Mouse (Mus musculus) brain, adult 2 months (tissue): ENCODE results near the gene Fkbp11.
A peak's percentile ranks its signal among the peaks of the same experiment; 100 is the strongest.

Experiments used
- DNase-seq: peaks from one replicate; pipeline ENCODE4 v3.0.0; 2011; ENCODE audit warnings: low read depth, low spot score

Fkbp11 gene

DNA sequence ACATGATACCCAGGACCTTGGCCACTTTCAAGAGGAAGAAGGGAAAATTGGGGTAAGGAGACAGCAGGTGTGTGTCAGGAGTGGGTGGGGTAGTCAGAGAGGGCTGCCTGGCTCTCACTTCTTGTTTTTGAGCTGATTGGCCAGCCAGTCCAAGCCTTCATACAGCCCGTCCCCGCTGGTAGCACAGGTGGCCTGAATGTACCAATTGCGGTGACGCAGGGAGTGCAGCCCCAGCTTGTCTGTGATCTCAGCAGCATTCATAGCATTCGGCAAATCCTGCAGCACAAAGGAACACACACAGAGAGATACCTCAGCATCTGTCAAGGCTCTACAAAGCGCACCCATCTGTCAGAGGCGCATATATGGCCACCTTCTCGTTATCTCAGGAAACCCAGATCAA, 12.2 kb upstream of the Fkbp11 start:
- DNase-seq: peak; percentile 67

DNA sequence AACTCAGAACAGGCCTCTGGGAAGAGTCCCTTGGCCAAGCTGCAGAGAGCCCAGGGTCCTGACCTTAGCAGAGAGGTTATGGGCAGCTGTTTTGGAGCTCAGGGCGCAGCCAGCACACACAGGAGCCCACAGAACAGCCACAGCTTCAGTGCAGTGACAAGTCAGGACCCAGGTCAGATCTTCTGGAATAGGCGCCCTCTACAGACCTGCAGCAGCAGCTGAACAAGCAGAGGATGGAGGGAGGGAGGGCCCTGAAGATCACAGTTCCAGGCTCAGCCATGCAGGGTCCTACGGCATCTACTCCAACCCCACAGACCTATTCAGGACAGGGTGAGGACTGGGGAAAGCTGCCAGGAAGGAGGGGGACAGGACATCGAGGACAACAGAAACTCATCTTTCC, 10.8 kb upstream of the Fkbp11 start:
- no peak for DNase-seq

DNA sequence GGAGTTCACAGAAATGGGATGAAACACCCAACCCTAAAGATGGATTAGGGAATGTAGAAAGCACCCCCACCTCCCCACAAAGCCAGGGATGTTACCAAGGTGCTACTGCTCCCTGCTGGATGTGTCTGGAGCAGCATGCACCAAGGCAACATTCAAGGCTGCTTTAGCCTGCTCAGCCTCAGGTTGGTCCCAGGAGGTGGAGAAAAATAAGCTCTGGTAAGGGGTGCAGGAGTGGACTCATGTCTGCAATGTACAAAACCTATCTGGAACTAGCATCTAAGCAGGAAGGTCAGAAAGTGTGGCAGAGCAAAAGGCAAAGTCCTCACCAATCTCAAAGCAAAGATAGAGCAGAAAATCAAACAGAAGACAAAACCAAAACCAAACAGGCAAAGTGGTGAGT, 9.9 kb upstream of the Fkbp11 start:
- DNase-seq: peak; percentile 51

DNA sequence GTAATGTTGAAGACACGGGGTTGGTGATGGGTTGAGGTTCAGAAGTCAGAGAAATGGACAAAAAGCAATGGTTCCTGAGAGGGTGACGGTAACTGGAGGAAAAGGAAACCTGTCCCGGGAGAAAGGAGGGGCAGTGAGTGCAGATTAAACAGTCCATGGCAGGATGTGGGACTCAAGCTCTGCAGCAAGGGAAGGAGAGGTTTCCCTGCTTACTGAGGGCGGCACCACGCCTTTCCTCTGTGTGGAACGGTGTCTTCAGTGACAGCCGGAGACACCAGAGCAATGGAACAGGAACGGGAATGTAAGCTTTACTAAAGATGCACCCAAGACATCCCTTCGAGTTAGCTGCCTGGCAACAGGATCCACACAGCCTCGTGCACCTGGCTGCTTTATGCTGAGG, 8.5 kb upstream of the Fkbp11 start:
- no peak for DNase-seq

DNA sequence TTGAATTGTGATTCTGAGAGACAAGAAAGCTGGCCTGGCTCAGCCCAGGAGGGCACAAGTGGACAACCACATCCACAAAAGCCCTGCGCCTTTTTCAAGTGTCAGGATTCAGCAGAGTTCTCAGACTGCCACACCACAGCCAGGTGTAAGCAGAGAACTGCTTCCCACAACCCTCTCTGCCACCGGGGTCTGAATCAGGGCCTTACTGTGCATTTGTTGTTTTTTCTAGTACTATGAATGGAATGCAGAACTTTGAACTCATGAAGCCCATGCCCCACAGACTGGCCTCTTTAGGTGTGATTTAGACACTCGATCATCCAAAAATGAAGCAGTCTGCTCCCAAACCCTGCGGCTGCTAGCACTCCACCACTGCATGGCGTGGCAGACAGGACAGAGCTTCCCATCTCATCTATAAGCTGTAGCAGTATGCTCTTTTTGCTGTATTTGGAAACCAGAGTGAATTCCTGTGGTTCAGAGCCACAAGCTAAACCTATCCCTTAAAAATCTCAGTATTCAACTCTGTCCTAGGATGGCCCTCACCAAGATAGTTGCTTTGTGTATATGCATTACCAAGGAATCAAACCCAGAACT, 6.1 kb upstream of the Fkbp11 start:
- no peak for DNase-seq

DNA sequence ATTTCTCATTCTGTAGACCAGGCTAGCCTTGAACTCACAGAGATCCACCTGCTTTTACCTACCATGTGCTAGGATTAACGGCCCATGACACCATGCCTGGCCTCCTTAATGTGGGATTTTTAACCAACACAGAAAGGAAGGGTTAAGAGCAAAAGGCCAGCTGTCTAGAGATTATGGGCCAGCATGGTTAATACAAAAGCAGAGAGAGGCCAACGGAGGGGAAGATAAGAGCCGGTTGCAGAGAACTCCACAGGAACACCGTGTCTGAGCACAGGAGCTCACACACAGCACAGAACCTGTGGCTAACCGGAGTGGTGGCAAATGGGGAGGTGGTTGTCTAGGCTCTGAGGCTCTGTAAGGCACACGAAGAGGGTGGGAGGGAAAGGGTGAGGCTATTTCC, 5.4 kb upstream of the Fkbp11 start:
- DNase-seq: no peak

DNA sequence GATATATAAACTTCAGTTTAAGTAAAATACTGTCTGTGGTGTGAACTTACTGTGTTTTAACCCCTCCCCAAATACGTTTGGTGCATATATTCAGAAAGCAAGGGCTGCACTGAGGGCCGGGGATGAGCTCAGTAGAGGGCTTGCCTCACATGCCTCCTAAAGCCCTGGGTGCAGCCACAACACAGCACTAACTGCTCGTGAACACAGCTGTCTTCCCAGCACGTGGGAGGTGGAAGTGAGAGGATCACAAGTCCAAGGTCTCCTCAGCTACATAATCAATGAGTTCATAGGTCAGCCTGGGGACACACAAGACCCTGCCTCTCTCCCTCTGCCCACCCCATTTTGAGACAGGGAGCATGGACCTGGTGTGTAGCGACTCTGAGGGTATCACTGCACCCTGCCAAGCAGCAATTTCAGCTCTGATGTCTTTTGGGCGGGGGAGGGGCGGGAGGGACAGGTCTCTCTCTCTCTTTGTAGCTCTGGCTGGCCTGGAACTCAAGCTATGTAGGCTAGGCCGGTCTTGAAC, 4.1 kb upstream of the Fkbp11 start:
- DNase-seq: no peak

DNA sequence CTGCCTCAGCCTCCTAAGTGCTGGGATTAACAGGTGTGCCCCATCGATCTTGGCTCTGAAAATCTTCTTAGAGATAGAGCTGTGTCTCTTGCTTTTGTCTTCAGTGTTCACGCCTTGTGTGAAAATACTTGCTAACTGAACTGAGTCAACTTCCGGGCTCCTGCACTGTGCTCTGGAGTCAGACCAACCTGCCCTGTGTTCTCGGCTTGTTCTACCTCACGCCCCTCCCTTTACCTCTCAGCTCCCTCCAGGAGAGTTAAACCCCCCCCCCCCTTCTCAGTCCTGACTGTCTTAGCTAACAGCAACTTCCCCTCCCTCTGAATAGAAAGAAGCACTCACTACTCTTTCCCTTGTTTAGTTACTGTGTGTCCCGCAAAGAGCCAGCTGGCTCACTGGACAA, 2.8 kb upstream of the Fkbp11 start:
- no peak for DNase-seq

DNA sequence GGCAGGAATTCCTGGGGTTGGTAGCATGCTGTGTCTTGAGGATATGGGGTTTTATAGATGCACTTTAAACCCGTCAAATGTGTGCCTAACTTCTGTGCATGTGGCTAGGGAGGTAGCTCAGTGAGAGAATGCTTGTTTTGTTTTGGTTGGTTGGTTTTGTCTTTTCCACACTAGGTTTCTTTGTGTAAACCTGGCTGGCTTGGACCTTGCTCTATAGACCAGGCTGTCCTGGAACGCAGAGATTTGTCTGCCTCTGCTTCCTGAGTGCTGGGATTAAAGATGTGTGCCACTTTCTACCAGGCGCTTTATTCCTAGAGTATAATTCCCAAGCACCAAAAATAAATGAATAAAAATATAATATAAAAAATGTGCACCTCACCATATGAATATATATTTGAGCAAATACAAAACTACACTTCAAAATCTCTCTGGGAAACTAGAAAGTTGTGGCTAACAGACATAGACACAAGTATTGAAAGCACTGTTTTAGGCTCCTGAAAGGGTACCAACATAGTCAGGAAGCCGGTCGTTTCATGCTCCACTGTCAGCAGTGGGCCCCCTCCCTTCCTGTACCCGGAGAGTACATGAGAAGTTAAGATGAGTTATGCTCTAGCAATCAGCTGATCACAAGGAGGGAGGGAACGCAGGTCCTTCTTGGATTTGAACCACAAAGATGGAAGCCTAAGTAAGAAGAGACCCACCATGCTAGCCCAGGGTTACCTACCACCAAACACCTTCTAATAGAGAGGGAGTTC, 2.0 kb upstream of the Fkbp11 start:
- DNase-seq: no peak

DNA sequence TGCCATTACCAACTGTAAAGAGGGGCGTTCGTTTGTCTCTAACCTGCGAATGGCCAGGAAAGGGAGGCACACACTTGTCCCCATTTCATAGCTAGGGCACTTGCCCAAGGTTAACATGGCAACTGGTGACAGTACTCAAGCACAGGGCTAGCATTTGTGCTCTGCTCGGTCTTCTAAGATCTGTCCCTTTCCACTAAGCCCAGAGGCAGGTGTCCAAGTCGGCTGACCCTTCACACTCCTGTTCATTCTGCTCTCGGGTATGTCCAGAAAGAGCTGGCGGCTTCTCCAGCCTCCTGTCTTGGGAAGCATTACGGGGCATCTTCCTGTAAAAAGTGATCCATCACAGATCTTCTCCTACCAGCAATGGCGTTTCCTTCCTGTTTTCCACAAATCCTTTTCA, 368 bp upstream of the Fkbp11 start:
- DNase-seq: no peak

DNA sequence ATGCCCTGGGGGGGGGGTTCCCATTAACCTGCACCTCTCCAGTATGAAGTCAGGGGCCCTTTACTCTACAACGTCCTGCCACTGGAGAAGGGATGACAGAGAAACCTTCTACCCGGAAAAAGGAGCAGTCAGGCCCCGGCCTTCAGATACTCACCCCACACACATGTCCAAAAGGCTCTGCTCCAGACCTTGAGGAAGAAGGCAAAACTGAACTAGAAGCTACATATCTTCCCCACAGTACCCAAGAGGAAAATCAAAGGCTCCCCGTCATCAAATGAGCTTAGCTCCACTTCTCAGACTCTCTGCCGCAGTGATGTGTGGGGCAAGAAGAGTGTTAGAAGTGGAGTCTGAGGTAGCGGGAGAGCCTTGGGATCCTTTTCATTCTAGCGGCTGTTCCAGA, 1.3 kb downstream of the Fkbp11 start:
- no peak for DNase-seq

DNA sequence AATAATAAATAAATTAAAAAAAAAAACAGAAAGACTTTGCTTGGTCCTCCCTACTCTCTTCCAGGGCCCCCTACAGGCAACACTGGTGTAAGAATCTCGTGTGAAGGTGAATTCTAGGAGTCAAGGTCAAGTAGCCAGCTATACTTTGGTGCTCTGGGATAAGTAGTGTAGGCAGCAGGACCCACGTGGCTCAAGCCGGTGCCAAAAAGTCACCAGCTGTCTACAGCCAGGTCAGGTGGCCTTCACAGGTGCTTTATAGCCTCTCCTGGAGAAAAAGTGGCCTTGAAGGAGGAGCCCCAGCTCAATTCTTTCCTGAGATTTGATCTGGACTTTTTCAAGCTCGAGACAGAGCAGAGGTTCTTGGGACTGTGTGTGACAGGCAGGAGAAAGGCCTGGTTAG, 1.9 kb downstream of the Fkbp11 start:
- DNase-seq: no peak

DNA sequence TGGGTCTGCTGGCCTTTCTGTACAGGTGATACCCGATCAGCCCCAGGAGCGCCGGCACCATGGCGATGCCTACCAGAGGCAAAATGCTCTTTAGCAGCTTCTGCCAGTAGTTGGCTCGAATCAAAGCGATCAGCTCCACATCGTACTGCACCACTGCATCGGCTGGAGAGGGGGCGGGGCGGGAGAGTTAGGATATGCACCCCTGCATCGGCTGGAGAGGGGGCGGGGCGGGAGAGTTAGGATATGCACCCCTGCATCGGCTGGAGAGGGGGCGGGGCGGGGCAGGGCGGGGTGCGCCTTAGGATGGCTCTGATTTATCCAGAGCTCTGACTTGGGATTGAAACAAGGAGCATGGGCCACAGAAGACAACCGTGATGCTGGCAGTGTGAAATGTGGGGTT, 3.6 kb downstream of the Fkbp11 start:
- DNase-seq: no peak

DNA sequence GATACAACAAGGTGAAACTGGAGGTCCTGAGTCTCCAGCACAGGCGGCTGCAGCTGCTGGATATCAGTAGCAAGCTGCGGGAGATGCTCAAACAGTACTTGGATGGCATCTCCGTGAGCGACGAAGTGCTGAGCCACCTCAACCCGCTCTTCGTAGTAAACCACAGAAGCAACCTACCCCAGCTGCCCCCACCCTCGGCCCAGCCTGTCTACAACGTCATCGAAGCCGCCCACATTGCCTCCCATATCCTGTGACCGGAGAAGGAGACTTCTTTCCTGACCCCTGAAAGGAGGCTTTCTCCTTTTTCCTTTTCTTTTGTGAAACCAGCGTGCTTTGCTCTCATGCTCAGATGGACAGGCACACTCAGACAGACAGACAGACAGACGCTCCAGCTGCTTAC, 5.1 kb downstream of the Fkbp11 start:
- no peak for DNase-seq

DNA sequence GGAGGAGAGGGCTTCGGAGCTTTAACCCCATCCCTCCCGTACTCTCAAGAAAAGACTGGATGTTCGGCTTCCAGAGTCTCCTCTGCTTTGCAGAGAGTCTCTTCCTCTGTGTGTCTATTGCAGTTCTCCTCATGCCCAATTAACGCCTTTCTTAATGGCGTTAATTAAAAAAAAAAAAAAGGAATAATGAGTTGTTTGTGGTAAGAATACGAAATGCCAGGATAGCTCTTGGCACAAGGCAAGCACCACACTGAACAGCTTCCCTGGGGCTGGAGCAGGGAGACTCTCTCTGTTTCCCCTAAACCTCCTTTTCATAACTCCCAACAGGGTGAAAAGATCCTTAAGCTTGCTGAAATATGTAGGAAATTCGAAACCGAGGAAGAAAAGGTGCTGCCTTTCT, 5.8 kb downstream of the Fkbp11 start:
- DNase-seq: no peak

DNA sequence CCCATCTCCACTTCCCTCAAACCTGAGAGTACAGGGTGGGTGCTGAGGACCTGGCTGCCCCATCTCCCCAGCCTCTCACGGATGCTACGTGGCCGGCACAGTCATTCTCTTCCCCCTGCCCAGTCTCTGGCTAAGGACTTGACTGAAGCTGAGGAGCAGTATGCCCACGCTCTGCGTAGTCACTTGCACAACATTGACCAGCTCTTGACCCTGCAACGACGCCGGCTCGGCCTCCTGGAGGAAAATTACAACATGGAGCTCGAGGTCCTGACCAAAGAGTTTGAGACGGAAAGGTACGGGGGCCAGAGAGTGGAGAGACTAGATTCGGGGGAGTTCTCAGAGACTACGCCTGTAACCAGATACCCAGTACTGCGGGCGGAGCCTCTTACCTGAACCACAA, 10.7 kb downstream of the Fkbp11 start:
- DNase-seq: no peak

DNA sequence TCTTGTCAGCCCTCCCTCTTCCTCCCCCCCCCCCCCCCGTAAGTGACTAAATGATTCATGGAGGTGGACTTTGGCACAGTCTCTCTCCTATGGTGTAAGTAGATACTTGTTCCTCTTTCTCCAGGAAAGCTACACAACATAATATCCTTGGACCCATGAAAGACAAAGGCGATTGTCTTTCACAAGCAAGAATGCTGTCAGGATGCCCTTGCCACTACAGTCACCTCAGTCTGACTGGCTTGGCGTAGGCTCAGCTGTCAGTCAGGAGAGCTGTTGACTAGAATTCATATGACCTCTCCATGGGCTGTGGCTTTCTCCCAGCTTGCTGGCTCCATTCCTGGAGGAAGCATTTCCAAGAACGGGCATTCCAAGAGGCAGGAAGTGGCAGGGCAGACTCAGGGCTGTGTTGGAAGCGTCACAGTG, 13.8 kb downstream of the Fkbp11 start:
- no peak for DNase-seq

DNA sequence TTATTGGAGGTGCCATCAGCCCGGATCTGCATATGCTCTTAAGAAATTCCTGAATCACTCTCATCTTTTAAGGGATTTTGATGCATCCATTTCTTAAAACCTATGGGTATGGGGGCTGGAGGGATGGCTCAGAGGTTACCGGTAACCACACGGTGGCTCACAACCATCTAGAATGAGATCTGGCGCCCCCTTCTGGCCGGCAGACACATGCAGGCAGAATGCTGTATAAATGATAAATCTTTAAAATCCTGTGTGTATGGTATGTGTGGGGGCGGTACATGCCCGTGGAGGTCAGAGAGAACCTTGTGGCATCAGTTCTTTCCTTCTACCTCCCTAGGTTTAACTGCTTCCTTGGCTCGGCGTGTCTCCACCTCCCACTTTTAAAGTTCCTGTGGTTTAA, 17.6 kb downstream of the Fkbp11 start:
- DNase-seq: peak; percentile 77

DNA sequence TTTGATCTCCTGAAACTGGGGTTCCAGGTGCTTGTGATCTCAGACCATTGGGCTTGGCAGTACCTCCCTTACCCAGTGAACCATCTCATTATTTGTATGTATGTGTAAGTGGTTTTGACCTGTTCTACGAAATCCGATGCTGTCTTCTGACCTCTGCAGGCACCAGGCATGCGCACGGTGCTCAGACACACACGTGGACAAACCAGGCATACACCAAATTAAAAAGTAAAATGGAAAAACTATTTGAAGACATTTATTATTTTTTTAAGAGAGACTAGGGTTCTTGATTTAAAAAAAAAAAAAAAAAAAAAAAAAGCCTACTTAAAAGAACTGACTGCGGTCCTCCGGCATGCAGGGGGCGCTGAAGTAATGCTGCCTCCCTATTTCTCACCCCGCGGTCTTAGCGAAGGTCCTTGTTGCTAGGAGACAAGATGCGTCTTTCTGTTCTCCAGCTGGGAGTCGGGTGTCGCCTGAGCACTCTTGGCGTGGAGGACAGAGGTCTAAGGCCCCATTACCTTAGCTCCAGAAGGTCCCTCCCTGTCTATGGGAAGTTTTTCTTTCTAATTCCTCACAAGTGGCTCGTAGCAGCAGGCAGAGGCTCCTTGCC, 20.1 kb downstream of the Fkbp11 start, which contains the start of gene Ccdc65:
Gene Ccdc65, plus strand, starts transcription at position 442 of the 607 bp plus-strand sequence.
- peak; percentile 97 for DNase-seq

DNA sequence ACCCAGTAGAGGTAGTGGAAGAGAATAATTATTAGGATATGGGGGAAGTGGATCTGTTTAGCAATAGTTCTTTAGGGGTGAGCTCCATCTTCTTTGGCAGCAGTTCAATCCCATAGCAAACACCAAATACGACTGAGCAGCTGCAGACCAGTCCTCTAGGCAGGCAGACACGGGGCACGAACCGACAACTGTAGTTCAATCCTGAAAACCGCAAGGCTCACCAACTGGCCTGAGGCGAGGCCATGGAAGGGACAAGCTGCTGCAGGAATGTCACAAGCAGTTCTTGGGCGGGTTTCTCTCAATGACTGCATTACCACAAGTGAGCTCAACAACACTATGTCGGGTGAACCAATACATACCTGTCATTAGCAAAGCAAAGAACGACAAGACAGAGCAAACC, 23.7 kb downstream of the Fkbp11 start:
- DNase-seq: no peak

DNA sequence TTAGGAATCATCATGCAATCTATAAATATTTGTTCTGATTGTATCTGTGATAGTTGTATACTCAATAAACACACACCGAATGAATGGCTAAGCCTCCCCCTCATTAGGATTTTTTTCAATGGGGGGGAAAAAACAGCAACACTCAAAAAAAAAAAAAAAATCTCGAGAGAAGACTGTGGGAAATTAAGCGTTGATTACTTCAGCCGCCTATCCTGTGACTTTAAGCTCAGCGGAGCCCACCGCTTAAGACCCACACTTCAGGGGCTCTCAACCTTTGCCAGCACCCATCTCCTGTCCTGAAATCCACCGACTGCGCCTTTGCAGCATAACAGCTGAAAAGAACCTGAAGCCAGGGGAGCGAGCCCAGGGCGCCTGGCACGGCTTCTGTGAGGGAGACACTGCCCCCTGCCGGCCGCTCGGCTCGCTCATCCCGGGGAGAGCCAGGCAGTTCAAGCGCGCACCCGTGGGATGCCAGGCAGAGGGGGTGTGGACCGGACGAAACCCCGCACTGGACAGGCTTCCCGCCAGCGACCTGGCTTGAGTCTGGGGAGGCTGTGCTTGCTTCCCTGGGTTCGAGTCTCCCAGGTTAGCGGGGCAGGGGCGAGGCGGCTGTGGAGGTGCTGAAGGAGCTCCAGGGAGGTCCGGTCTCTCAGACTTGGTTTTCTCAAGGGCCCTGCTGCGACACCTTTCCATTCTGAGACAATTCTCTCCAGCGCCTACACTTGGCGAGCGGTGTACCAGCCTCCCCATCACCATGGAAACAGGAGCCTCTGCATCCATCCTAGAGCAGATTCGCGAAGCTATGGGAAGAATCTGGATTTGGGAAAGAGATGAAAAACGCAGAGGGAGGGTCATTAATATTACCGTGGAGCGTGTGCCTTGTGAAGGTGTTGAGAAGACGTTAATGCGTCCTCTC, 28.6 kb downstream of the Fkbp11 start:
- DNase-seq: peak; percentile 94

DNA sequence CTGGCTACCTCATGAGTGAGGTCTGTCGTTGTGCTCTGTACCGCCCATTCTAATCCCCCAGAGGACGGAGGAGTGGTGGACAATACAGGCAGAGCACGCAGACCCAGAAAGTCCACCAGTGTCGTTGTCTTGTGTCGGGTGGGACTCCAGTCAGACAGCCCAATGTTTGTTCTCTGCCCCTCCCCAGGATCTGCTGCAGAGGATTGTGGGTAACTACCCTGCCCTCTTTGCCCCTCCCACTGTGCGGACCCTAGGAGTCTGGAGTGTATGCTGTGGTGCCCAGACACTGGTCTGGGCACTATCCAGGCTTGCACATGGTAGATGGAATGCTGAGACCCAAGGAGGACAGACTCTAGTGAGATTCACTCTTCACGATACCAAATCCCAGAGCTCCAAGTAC, 31.8 kb downstream of the Fkbp11 start:
- no peak for DNase-seq
